Mouse (Mus musculus): ENCODE data around the gene Isoc2a.
"Not testable (repeated sequence)": the region's sequence is repeated elsewhere in the genome, so short reads cannot be mapped to it uniquely, and the experiment has no call there.

Isoc2a gene

GRCm38 (mm10) chr7:4876753-4877221 lies at the start of gene Isoc2a:
Gene Isoc2a (plus strand): TSS chr7:4877153.
- DNase-seq (ENCODE audit: low read depth), result peak; percentile 89

DNA sequence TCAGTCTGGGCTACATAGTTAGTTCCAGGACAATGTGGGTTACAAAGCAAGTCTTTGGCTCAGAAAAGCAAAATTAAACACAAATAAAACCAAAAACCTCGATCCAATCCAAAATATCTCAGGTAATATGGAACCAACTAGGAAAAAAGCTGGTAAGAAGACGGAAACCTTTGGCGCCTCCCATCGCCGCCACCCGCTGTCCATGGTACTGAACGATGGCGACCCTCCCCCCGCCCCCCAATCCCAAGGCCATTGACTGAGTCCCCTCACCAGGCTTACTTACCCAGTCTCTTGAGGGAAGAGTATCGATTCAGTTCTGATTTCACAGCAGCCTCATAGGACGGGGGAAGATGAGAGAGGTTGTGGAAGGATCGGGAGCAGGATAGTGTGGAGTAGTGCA lies 46.5 kb upstream of the Isoc2a start:
- no peak for DNase-seq (ENCODE audit: low read depth)

- no peak for DNase-seq (ENCODE audit: low read depth)
Measured at GRCm38 (mm10) chr7:4835631-4836327, 41.2 kb upstream of the Isoc2a start.

DNA sequence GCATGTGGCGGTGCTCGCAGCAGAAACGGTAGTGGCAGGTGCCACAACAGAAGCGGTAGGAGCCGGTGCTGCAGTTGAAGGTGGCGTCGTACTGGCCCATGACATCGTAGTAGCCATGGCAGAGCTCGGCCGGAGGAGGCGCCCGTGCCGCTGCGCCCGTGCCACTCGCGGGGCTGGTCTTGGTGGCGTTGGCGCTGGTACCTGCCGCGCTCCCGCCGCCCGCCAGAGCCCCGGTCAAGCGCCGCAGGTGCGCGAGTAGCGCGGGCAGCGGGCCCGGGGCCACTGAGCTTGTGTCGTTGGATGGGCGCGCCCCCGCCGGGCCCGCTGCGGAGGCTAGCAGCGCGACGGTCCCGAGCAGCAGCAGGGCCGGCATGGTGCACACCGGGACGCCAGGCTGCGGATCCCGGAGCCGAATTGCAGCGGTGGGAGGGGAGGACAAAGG lies 40.6 kb upstream of the Isoc2a start:
- no peak for DNase-seq (ENCODE audit: low read depth)

GRCm38 (mm10) chr7:4837639-4838038 lies 39.3 kb upstream of the Isoc2a start:
- no peak for DNase-seq (ENCODE audit: low read depth)

- DNase-seq (ENCODE audit: low read depth), result no peak
Measured at GRCm38 (mm10) chr7:4842077-4842476, 34.9 kb upstream of the Isoc2a start.

- DNase-seq (ENCODE audit: low read depth), result no peak
Measured at GRCm38 (mm10) chr7:4842634-4843131, 34.3 kb upstream of the Isoc2a start.

- no peak for DNase-seq (ENCODE audit: low read depth)
Measured at GRCm38 (mm10) chr7:4843604-4844244, 33.2 kb upstream of the Isoc2a start.

GRCm38 (mm10) chr7:4844245-4844916 lies 32.6 kb upstream of the Isoc2a start, which contains the start of gene Shisa7:
Gene Shisa7 (minus strand): TSS chr7:4844696.
- DNase-seq (ENCODE audit: low read depth), result no peak

GRCm38 (mm10) chr7:4844917-4845309 lies 32.0 kb upstream of the Isoc2a start:
- no peak for DNase-seq (ENCODE audit: low read depth)

DNA sequence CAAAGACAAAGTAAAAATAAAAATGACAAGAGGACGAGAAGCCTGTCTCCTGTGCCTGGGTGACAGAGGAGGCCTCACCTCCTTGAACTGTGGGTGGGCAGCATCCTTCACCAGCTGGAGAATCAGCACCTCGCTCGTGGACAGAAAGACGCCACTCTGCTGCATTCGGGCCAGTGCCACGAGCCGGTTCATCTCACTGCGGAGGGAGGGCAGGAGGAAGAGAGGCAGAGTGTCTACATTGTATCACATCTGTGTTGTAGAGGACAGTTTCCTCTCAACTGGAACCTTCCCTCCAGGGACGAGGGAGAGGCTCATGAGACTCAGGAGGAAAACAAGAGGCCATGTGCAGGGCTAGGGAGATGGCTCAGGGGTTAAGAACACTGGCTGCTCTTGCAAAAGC lies 27.6 kb upstream of the Isoc2a start:
- DNase-seq (ENCODE audit: low read depth), result no peak

- no peak for DNase-seq (ENCODE audit: low read depth)
Measured at GRCm38 (mm10) chr7:4850621-4851314, 26.2 kb upstream of the Isoc2a start.

DNA sequence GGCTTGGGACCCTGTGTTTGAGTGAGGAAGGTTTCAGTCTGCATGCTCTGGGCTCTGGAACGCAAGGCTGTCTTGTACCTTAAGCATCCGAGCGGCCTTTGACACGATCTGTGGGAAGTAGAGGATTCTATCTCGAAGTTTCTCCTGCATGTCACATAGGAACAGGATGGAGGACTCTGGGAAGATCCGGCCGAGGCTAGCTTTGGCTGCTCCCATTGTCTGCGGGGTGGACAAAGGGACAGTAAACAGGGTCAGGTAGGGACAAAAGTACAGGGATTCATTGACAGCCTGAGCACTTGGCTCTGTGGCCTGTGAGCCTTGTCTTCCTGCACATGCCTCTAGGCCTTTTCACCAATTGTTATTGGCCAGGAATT lies 25.7 kb upstream of the Isoc2a start:
- DNase-seq (ENCODE audit: low read depth), result no peak

DNA sequence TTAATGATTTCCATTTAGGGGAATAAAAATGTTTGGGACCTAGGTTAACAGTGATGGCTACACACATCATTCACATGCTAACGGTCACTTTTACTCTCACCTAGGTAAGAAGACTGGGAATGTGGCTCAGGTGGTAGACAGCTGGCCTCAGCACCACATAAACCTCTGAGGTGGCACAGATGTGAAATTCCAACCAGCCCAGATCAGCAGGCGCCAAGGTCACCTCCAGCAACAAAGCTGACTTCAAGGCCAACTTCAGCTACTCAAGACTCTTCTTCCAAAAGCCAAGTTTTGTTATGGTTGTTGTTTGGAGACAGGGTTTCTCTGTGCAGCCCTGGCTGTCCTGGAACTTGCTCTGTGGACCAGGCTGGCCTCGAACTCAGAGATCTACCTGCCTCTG lies 23.3 kb upstream of the Isoc2a start:
- no peak for DNase-seq (ENCODE audit: low read depth)

GRCm38 (mm10) chr7:4856508-4856907 lies 20.4 kb upstream of the Isoc2a start:
- no peak for DNase-seq (ENCODE audit: low read depth)

DNA sequence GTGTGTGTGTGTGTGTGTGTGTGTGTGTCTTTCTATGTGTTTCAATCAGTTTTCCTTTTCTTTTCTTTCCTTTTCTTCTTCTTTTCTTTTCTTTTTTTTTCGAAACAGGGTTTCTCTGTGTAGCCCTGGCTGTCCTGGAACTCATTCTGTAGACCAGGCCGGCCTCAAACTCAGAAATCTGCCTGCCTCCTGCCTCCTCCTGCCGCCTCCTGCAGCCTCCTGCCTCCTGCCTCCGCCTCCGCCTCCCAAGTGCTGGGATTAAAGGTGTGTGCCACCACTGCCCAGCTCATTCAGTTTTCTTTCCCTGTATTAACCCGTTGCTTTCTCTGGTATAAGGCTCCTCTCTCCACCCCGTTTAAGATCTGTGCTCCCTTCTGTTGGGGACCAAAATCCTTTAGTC lies 19.6 kb upstream of the Isoc2a start:
- no peak for DNase-seq (ENCODE audit: low read depth)

DNA sequence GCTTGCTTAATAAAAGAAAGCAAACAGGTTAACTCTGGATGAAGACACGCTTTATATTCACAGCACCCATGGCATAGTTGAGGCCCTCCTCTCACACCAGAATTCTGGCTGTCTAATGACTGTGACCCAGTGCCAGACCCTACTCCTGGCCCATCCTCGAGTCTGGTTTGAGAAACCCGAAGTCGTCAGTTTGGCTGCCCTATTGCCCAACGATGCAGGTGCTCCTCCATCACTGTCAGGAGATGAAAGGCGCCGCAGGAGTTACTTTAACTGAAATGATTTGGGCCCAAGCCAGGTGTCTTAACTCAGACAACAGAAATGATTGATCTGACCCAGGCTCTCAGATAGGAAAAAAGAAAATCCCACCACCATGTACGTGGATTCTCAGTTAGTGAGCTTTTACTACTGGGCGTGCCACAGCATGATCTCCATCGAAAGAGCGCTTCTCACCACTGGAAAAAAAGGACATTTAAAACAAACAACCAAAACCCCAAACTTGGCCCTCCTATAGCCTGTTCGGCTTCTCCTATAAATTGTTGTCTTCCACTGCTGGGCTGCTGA lies 17.5 kb upstream of the Isoc2a start:
- no peak for DNase-seq (ENCODE audit: low read depth)

- not testable (repeated sequence) for DNase-seq (ENCODE audit: low read depth)
Measured at GRCm38 (mm10) chr7:4860926-4861325, 16.0 kb upstream of the Isoc2a start.

DNA sequence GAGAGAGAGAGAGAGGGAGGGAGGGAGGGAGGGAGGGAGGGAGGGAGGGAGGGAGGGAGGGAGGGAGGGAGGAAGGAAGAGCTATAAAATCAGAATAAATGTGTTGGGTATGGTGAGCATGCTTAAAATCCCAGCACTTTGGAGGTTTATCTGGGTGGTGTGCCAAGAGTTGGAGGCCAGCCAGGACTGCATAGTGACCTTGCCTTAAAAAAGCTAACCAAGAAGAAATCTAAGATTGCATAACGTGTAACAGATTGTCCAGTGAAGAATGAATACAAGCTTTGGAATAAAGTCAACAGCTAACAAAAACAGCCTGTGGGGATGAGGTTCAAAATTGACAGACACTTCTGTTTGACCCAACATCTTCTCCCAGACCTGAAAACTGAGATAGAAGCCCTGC lies 13.9 kb upstream of the Isoc2a start:
- DNase-seq (ENCODE audit: low read depth), result no peak

DNA sequence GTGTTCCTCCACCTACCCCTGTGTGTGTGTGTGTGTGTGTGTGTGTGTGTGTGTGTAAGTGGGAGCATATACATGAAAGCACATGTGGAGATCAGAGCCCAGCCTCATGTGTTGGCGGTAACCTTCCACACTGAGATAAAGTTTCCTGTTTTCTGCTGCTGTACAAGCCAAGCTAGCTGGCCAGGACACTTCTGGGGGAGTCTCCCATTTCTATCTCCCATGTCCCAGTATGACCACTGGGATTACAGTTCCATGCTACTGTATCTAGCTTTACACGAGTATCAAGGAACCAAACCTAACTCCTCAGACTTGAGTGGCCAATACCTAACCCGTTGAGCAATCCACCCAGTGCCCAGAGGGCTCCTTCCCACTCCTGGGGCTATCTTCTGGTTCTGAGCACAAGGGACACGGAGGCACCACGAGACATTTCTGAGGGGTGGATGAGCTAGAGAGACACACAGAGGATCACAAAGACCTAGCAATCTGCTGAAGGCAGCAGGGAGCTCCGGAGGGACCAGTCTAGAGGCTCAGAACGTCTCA lies 13.3 kb upstream of the Isoc2a start:
- no peak for DNase-seq (ENCODE audit: low read depth)

DNA sequence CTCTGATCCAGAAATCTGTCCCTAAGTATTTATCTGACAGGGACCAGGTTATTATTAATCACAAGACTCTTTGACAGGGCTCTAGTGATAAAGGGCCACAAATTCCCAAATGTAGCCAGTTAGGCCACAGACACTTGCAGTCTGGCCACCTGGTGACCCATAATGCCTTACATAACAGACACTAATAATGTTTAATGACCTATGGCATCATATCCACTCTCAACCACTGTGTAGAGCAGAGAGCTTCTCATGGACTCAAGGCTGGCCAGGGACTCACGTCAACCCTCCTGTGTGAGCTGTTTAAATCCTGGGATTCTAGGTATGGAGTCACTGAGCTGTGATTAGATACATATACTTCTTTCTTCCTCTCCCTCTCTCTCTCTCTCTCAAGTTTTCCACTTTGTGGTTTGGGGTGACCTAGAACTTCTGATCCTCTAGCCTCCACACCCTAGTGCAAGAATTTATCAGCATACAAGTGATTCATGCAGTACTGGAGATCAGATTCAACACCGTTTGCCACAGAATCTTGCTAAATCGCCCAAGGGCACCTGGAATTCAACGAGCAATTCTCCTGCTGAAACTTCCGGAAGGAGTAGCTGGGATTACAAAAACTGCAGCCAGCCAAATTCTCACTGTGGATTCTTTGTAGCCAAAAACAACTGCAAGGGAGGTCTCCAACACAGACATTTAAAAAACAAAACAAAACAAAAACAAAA lies 12.7 kb upstream of the Isoc2a start:
- DNase-seq (ENCODE audit: low read depth), result no peak

Measured in c-Kit-positive CD71-negative TER-119-negative erythroid progenitor cells, embryonic 14.5 days (primary cell).